ENCODE assay signal across 12 mouse cellular contexts in genomic region chr10:81387716-81388115, GRCm38 (mm10).
"Had no signal": no experiment of that assay in that cellular context is flagged by ENCODE, and none has a peak within 500 bp of the region (broad histone marks: within the 10 kb centered on the region; RNA-seq: fewer than 3 reads in every experiment).

No protein-coding gene starts in this region.

- H3K9ac ChIP-seq: limb, embryonic 15.5 days had no signal

- H3K27ac ChIP-seq: left cerebral cortex, adult 2 months; limb, embryonic 15.5 days had no signal

- H3K4me3 ChIP-seq: left cerebral cortex, adult 2 months; limb, embryonic 15.5 days had no signal

- H3K9me3 ChIP-seq: limb, embryonic 15.5 days had no signal

- H3K4me2 ChIP-seq: limb, embryonic 15.5 days; midbrain, embryonic 11.5 days had no signal

- ATAC-seq: inflammation-experienced regulatory T-cells, adult 6 months; midbrain, embryonic 16.5 days had no signal

- H3K27me3 ChIP-seq: limb, embryonic 15.5 days had no signal

- DNase-seq: kidney, adult 2 months; kidney, postnatal 25 days; lung, adult 18-20 months; right cerebral cortex, adult 18-20 months; spleen, adult 18-20 months; thymus, adult 18-20 months; thymus, postnatal 14 days had no signal
